Mouse (Mus musculus) brain, embryonic 14.5 days (tissue): Measurements from ENCODE around the gene Zfp428.

Experiments used
- CTCF ChIP-seq: fragments of 200-500 bp; IDR thresholded peaks from 2 replicates; pipeline ENCODE4 v1.5.1; 2012; ENCODE audit warnings: inconsistent platforms, mild to moderate bottlenecking, moderate library complexity, borderline replicate concordance; ENCODE audit not compliant: insufficient read depth, insufficient read length; ENCODE audit errors: extremely low read depth
- POLR2A ChIP-seq: fragments of 200-500 bp; IDR thresholded peaks from 2 replicates; pipeline ENCODE4 v1.6.1; 2012; ENCODE audit warnings: mild to moderate bottlenecking, inconsistent platforms, borderline replicate concordance; ENCODE audit not compliant: poor library complexity, insufficient read depth, insufficient read length, severe bottlenecking; ENCODE audit errors: extremely low read depth

GRCm38 (mm10) chr7:24504004-24504403 lies 2.8 kb upstream of the Zfp428 start:
- TF ChIP-seq CTCF (no peak), POLR2A (no peak)
